Mouse (Mus musculus): ENCODE data around the gene Nostrin.

GRCm38 (mm10) chr2:69155861-69156260 is 20.3 kb downstream of the Nostrin start:
- TF ChIP-seq CTCF (conservative IDR thresholded peaks at IDR 0.05; ENCODE audit: low read length) (no peak), POU5F1 (IDR thresholded peaks at IDR 0.05; ENCODE audit: borderline replicate concordance, low read length) (no peak), NANOG (IDR thresholded peaks at IDR 0.05; ENCODE audit: borderline replicate concordance, low read length) (no peak)
